In the genomic region with DNA sequence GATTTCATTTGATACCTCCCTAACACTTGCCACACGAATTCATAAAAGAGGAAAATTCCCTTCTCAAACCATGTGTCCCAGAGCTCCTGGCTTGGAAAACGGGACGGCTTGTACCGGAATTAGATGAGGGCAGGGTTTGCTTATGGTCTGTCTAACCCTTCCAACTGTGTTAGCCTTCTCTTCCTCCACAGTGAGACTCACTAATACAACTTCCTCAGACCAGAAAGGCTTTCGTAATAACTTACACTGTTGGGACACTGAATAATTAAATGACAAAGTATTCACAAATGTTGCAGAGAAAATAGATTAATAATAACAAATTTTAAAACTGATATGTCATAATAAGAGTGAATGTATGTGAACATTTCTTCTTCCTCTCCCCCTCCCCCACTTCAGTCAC, we compare ENCODE assay signal across 20 mouse cellular contexts.
"Had no signal": no experiment of that assay in that cellular context is flagged by ENCODE, and none has a peak within 500 bp of the region (broad histone marks: within the 10 kb centered on the region; RNA-seq: fewer than 3 reads in every experiment).

No protein-coding gene starts in this region.

- H3K4me1 ChIP-seq: hindbrain, embryonic 12.5 days; liver, embryonic 15.5 days had no signal

- H3K9ac ChIP-seq: heart, embryonic 12.5 days; hindbrain, embryonic 12.5 days; hindbrain, embryonic 14.5 days; kidney, embryonic 15.5 days; limb, embryonic 12.5 days; liver, embryonic 13.5 days; liver, embryonic 15.5 days had no signal

- ATAC-seq: hindbrain, postnatal 0 days; intestine, embryonic 16.5 days had no signal

- H3K27ac ChIP-seq: hindbrain, embryonic 10.5 days; hindbrain, embryonic 12.5 days; hindbrain, embryonic 14.5 days; hindbrain, postnatal 0 days; kidney, embryonic 15.5 days; kidney, postnatal 0 days; limb, embryonic 10.5 days; limb, embryonic 12.5 days; liver, embryonic 13.5 days; liver, embryonic 15.5 days had no signal

- H3K4me3 ChIP-seq: heart, embryonic 12.5 days; hindbrain, embryonic 10.5 days; hindbrain, embryonic 12.5 days; kidney, embryonic 15.5 days; limb, embryonic 10.5 days; limb, embryonic 12.5 days; liver, embryonic 13.5 days; liver, embryonic 15.5 days had no signal

- DNase-seq: gastrocnemius, postnatal 14 days; gastrocnemius, postnatal 36 days; heart, postnatal 10 days; heart, postnatal 4 days; layer of hippocampus, adult 9-11 months; layer of hippocampus, postnatal 36 days; liver; liver, embryonic 13.5 days had no signal

- H3K27me3 ChIP-seq: heart, embryonic 12.5 days; hindbrain, embryonic 12.5 days; kidney, embryonic 15.5 days; limb, embryonic 12.5 days; liver, embryonic 13.5 days; liver, embryonic 15.5 days had no signal

- H3K9me3 ChIP-seq: heart, embryonic 12.5 days; hindbrain, embryonic 10.5 days; hindbrain, embryonic 12.5 days; kidney, embryonic 15.5 days; limb, embryonic 10.5 days; limb, embryonic 12.5 days; liver, embryonic 13.5 days; liver, embryonic 15.5 days had no signal

- H3K36me3 ChIP-seq: hindbrain, embryonic 10.5 days; hindbrain, embryonic 12.5 days; kidney, embryonic 15.5 days; limb, embryonic 10.5 days; limb, embryonic 12.5 days; liver, embryonic 13.5 days had no signal

- H3K4me2 ChIP-seq: heart, embryonic 12.5 days; hindbrain, embryonic 12.5 days; hindbrain, embryonic 14.5 days; kidney, embryonic 15.5 days; limb, embryonic 12.5 days; liver, embryonic 11.5 days; liver, embryonic 13.5 days; liver, embryonic 15.5 days had no signal
